Mouse (Mus musculus): ENCODE measurements around the gene Fam198b. TPM values are rescaled to one million over a fixed set of nuclear protein-coding genes. Genes with fewer than 3 reads are reported as not detected.

The Fam198b gene
- polyA plus RNA-seq, 1 experiment from 2014 or later = 6.6 TPM

GRCm38 (mm10) chr3:79904238-79904757 lies 20.0 kb downstream of the Fam198b start:
- Histone ChIP-seq H3K27ac (no peak overlapping the region), H3K4me3 (no peak overlapping the region), H3K4me2 (replicated peaks) (no peak overlapping the region), H3K4me1 (no peaks in the 10 kb centered on the region), H3K9ac (no peak overlapping the region), H3K27me3 (no peaks in the 10 kb centered on the region), H3K36me3 (no peaks in the 10 kb centered on the region), H3K9me3 (no peaks in the 10 kb centered on the region)
- ATAC-seq (ENCODE audit: insufficient number of reproducible peaks, insufficient read depth, low FRiP score, low TSS enrichment) = no peak
- 85% methylated on average over 10 of the region's 10 CpGs for WGBS

GRCm38 (mm10) chr3:79905397-79905796 lies 21.1 kb downstream of the Fam198b start:
- H3K4me3 ChIP-seq = no peak overlapping the region
- no peak overlapping the region for H3K27ac ChIP-seq
- no peaks in the 10 kb centered on the region for H3K9me3 ChIP-seq
- H3K36me3 ChIP-seq = no peaks in the 10 kb centered on the region
- no peak overlapping the region for H3K9ac ChIP-seq
- H3K4me2 ChIP-seq (replicated peaks) = no peak overlapping the region
- no peaks in the 10 kb centered on the region for H3K27me3 ChIP-seq
- H3K4me1 ChIP-seq = no peaks in the 10 kb centered on the region
- no peak for ATAC-seq (ENCODE audit: insufficient number of reproducible peaks, insufficient read depth, low FRiP score, low TSS enrichment)

GRCm38 (mm10) chr3:79906250-79907045 lies 22.1 kb downstream of the Fam198b start:
- Histone ChIP-seq H3K9me3 (no peaks in the 10 kb centered on the region), H3K27me3 (no peaks in the 10 kb centered on the region), H3K4me3 (no peak overlapping the region), H3K9ac (no peak overlapping the region), H3K4me1 (no peaks in the 10 kb centered on the region), H3K4me2 (replicated peaks) (no peak overlapping the region), H3K27ac (no peak overlapping the region), H3K36me3 (no peaks in the 10 kb centered on the region)
- ATAC-seq (ENCODE audit: insufficient number of reproducible peaks, insufficient read depth, low FRiP score, low TSS enrichment) = no peak
- WGBS = 78% methylated on average over 5 of the region's 5 CpGs

- Histone ChIP-seq H3K4me2 (replicated peaks) (no peak overlapping the region), H3K4me3 (no peak overlapping the region), H3K36me3 (no peaks in the 10 kb centered on the region), H3K27ac (no peak overlapping the region), H3K4me1 (no peaks in the 10 kb centered on the region), H3K27me3 (no peaks in the 10 kb centered on the region), H3K9me3 (no peaks in the 10 kb centered on the region), H3K9ac (no peak overlapping the region)
- WGBS = 62% methylated on average over 7 of the region's 7 CpGs
- ATAC-seq (ENCODE audit: insufficient number of reproducible peaks, insufficient read depth, low FRiP score, low TSS enrichment) = no peak
Measured at GRCm38 (mm10) chr3:79907223-79907622, 22.9 kb downstream of the Fam198b start.

- Histone ChIP-seq H3K4me3 (no peak overlapping the region), H3K4me2 (replicated peaks) (no peak overlapping the region), H3K36me3 (no peaks in the 10 kb centered on the region), H3K27me3 (no peaks in the 10 kb centered on the region), H3K9me3 (no peaks in the 10 kb centered on the region), H3K27ac (no peak overlapping the region), H3K9ac (no peak overlapping the region), H3K4me1 (no peaks in the 10 kb centered on the region)
- no peak for ATAC-seq (ENCODE audit: insufficient number of reproducible peaks, insufficient read depth, low FRiP score, low TSS enrichment)
- WGBS = 40% methylated on average over 10 of the region's 10 CpGs
Measured at GRCm38 (mm10) chr3:79910375-79911141, 26.2 kb downstream of the Fam198b start.

GRCm38 (mm10) chr3:79911166-79911565 lies 26.8 kb downstream of the Fam198b start:
- H3K4me2 ChIP-seq (replicated peaks) = no peak overlapping the region
- H3K36me3 ChIP-seq = no peaks in the 10 kb centered on the region
- no peak overlapping the region for H3K27ac ChIP-seq
- H3K4me1 ChIP-seq = no peaks in the 10 kb centered on the region
- no peaks in the 10 kb centered on the region for H3K27me3 ChIP-seq
- 82% methylated on average over 3 of the region's 3 CpGs for WGBS
- H3K9me3 ChIP-seq = no peaks in the 10 kb centered on the region
- H3K4me3 ChIP-seq = no peak overlapping the region
- ATAC-seq (ENCODE audit: insufficient number of reproducible peaks, insufficient read depth, low FRiP score, low TSS enrichment) = no peak
- no peak overlapping the region for H3K9ac ChIP-seq

GRCm38 (mm10) chr3:79914012-79914411 lies 29.7 kb downstream of the Fam198b start:
- H3K4me2 ChIP-seq (replicated peaks) = no peak overlapping the region
- no peaks in the 10 kb centered on the region for H3K4me1 ChIP-seq
- H3K9me3 ChIP-seq = no peaks in the 10 kb centered on the region
- 75% methylated on average over 5 of the region's 5 CpGs for WGBS
- H3K27ac ChIP-seq = no peak overlapping the region
- no peak overlapping the region for H3K4me3 ChIP-seq
- no peaks in the 10 kb centered on the region for H3K27me3 ChIP-seq
- no peak overlapping the region for H3K9ac ChIP-seq
- no peaks in the 10 kb centered on the region for H3K36me3 ChIP-seq
- ATAC-seq (ENCODE audit: insufficient number of reproducible peaks, insufficient read depth, low FRiP score, low TSS enrichment) = no peak

- Histone ChIP-seq H3K4me1 (no peaks in the 10 kb centered on the region), H3K4me2 (replicated peaks) (no peak overlapping the region), H3K9ac (no peak overlapping the region), H3K27ac (no peak overlapping the region), H3K4me3 (no peak overlapping the region), H3K36me3 (no peaks in the 10 kb centered on the region), H3K9me3 (no peaks in the 10 kb centered on the region), H3K27me3 (no peaks in the 10 kb centered on the region)
- no peak for ATAC-seq (ENCODE audit: insufficient number of reproducible peaks, insufficient read depth, low FRiP score, low TSS enrichment)
- WGBS = 85% methylated on average over 5 of the region's 5 CpGs
Measured at GRCm38 (mm10) chr3:79916185-79916584, 31.9 kb downstream of the Fam198b start.

- Histone ChIP-seq H3K27me3 (no peaks in the 10 kb centered on the region), H3K36me3 (no peaks in the 10 kb centered on the region), H3K9ac (no peak overlapping the region), H3K4me3 (no peak overlapping the region), H3K27ac (no peak overlapping the region), H3K9me3 (no peaks in the 10 kb centered on the region), H3K4me2 (replicated peaks) (no peak overlapping the region), H3K4me1 (peaks cover 4% of the 10 kb centered on the region; the same call in 1 of the 2 replicates)
- ATAC-seq (ENCODE audit: insufficient number of reproducible peaks, insufficient read depth, low FRiP score, low TSS enrichment) = no peak
Measured at GRCm38 (mm10) chr3:79918761-79919160, 34.4 kb downstream of the Fam198b start.

- H3K27me3 ChIP-seq = no peaks in the 10 kb centered on the region
- 79% methylated on average over 5 of the region's 5 CpGs for WGBS
- H3K27ac ChIP-seq = no peak overlapping the region
- no peak overlapping the region for H3K4me2 ChIP-seq (replicated peaks)
- H3K9me3 ChIP-seq = no peaks in the 10 kb centered on the region
- H3K36me3 ChIP-seq = no peaks in the 10 kb centered on the region
- H3K9ac ChIP-seq = no peak overlapping the region
- peaks cover 8% of the 10 kb centered on the region for H3K4me1 ChIP-seq
- no peak overlapping the region for H3K4me3 ChIP-seq
- no peak for ATAC-seq (ENCODE audit: insufficient number of reproducible peaks, insufficient read depth, low FRiP score, low TSS enrichment)
Measured at GRCm38 (mm10) chr3:79925950-79926697, 41.8 kb downstream of the Fam198b start.

GRCm38 (mm10) chr3:79927050-79927449 lies 42.7 kb downstream of the Fam198b start:
- no peak overlapping the region for H3K27ac ChIP-seq
- no peak overlapping the region for H3K4me3 ChIP-seq
- H3K9me3 ChIP-seq = no peaks in the 10 kb centered on the region
- no peak overlapping the region for H3K9ac ChIP-seq
- H3K4me1 ChIP-seq = peaks cover 8% of the 10 kb centered on the region
- H3K27me3 ChIP-seq = no peaks in the 10 kb centered on the region
- H3K4me2 ChIP-seq (replicated peaks) = no peak overlapping the region
- H3K36me3 ChIP-seq = no peaks in the 10 kb centered on the region
- WGBS = 75% methylated on average over 4 of the region's 4 CpGs
- no peak for ATAC-seq (ENCODE audit: insufficient number of reproducible peaks, insufficient read depth, low FRiP score, low TSS enrichment)

Data from embryonic facial prominence, embryonic 12.5 days (tissue).